Mouse (Mus musculus) heart, embryonic 10.5 days (tissue): Measurements from ENCODE around the gene Oat. TPM values are rescaled to one million over a fixed set of nuclear protein-coding genes. Genes with fewer than 3 reads are reported as not detected.

Experiments used
- DNase-seq: peaks from one replicate; pipeline ENCODE4 v3.0.0-alpha.2; 2017; ENCODE audit warnings: low spot score
- H3K27ac ChIP-seq: fragments of 300-500 bp; sonication (generic); 2 replicates; pipeline ENCODE4 v1.5.1; 2016; ENCODE audit warnings: mild to moderate bottlenecking
- H3K27me3 ChIP-seq: fragments of 300-500 bp; sonication (generic); 2 replicates; pipeline ENCODE4 v1.6.1; 2016; ENCODE audit warnings: mild to moderate bottlenecking; ENCODE audit not compliant: poor library complexity, insufficient read depth, severe bottlenecking
- H3K36me3 ChIP-seq: fragments of 300-500 bp; sonication (generic); 2 replicates; pipeline ENCODE4 v1.6.1; 2016; ENCODE audit warnings: mild to moderate bottlenecking, moderate library complexity
- H3K4me1 ChIP-seq: fragments of 300-500 bp; sonication (generic); 2 replicates; pipeline ENCODE4 v1.6.1; 2016; ENCODE audit warnings: mild to moderate bottlenecking
- H3K4me3 ChIP-seq: fragments of 300-500 bp; sonication (generic); 2 replicates; pipeline ENCODE4 v1.5.1; 2016; ENCODE audit warnings: mild to moderate bottlenecking, moderate library complexity
- H3K9me3 ChIP-seq: fragments of 300-500 bp; sonication (generic); 2 replicates; pipeline ENCODE4 v1.6.1; 2016; ENCODE audit warnings: mild to moderate bottlenecking, moderate library complexity
- WGBS: fragments of 180-500 bp; shearing (Covaris S2); methylation state at CpG from one replicate; pipeline ENCODE4 v1.1.7; 2016; 5-methylcytosine and 5-hydroxymethylcytosine counted together
- polyA plus RNA-seq: library from polyadenylated mRNA; unstranded; fragments of >200 nt; fragmentation: Nextera tagmentation; extraction: Ambion mirVana; gene quantifications from 2 replicates; pipeline ENCODE4 v1.2.1, GENCODE M21; 2016

The Oat gene
- polyA plus RNA-seq: 148 and 160 TPM in 2 replicates

- Histone ChIP-seq H3K27me3 (peaks cover 19% of the 10 kb centered on the region), H3K4me3 (peak within 1 kb of the TSS; percentile 91), H3K27ac (peak within 1 kb of the TSS; percentile 99), H3K9me3 (no peaks in the 10 kb centered on the region), H3K36me3 (no peaks in the 10 kb centered on the region), H3K4me1 (peaks cover 32% of the 10 kb centered on the region)
- DNase-seq: peak; percentile 99
- WGBS: under 1% methylated on average over 49 of the region's 49 CpGs
Measured at GRCm38 (mm10) chr7:132576116-132576650, at the start of gene Oat. Gene Oat (minus strand): TSS chr7:132576398.

- H3K27ac ChIP-seq: no peak overlapping the region
- WGBS: 82% methylated on average over 10 of the region's 10 CpGs
- no peak for DNase-seq
- H3K4me1 ChIP-seq: peaks cover 4% of the 10 kb centered on the region; the same call in 1 of the 2 replicates
- H3K36me3 ChIP-seq: no peaks in the 10 kb centered on the region
- no peaks in the 10 kb centered on the region for H3K27me3 ChIP-seq
- H3K4me3 ChIP-seq: no peak overlapping the region
- H3K9me3 ChIP-seq: no peaks in the 10 kb centered on the region
Measured at GRCm38 (mm10) chr7:132624161-132624560, 48.0 kb upstream of the Oat start.

GRCm38 (mm10) chr7:132619975-132620918, 44.0 kb upstream of the Oat start:
- 86% methylated on average over 15 of the region's 15 CpGs for WGBS
- Histone ChIP-seq H3K4me1 (peaks cover 8% of the 10 kb centered on the region), H3K36me3 (no peaks in the 10 kb centered on the region), H3K27ac (no peak overlapping the region), H3K9me3 (no peaks in the 10 kb centered on the region), H3K27me3 (peaks cover 23% of the 10 kb centered on the region; the same call in 1 of the 2 replicates), H3K4me3 (no peak overlapping the region)
- no peak for DNase-seq

- DNase-seq: no peak
- peaks cover 14% of the 10 kb centered on the region for H3K4me1 ChIP-seq
- peaks cover 27% of the 10 kb centered on the region; the same call in 1 of the 2 replicates for H3K27me3 ChIP-seq
- no peaks in the 10 kb centered on the region for H3K9me3 ChIP-seq
- WGBS: 88% methylated on average over 8 of the region's 8 CpGs
- H3K27ac ChIP-seq: no peak overlapping the region
- no peaks in the 10 kb centered on the region for H3K36me3 ChIP-seq
- no peak overlapping the region for H3K4me3 ChIP-seq
Measured at GRCm38 (mm10) chr7:132619549-132619948, 43.4 kb upstream of the Oat start.

GRCm38 (mm10) chr7:132617021-132617564, 40.9 kb upstream of the Oat start:
- no peak for DNase-seq
- Histone ChIP-seq H3K9me3 (no peaks in the 10 kb centered on the region), H3K27me3 (peaks cover 27% of the 10 kb centered on the region; the same call in 1 of the 2 replicates), H3K4me1 (peaks cover 10% of the 10 kb centered on the region), H3K36me3 (no peaks in the 10 kb centered on the region), H3K27ac (no peak overlapping the region), H3K4me3 (no peak overlapping the region)
- 84% methylated on average over 5 of the region's 5 CpGs for WGBS

- no peaks in the 10 kb centered on the region for H3K9me3 ChIP-seq
- H3K36me3 ChIP-seq: no peaks in the 10 kb centered on the region
- H3K4me1 ChIP-seq: peaks cover 10% of the 10 kb centered on the region
- H3K27me3 ChIP-seq: peaks cover 27% of the 10 kb centered on the region; the same call in 1 of the 2 replicates
- DNase-seq: no peak
- H3K27ac ChIP-seq: no peak overlapping the region
- 39% methylated on average over 6 of the region's 6 CpGs for WGBS
- no peak overlapping the region for H3K4me3 ChIP-seq
Measured at GRCm38 (mm10) chr7:132616391-132616790, 40.2 kb upstream of the Oat start.

- Histone ChIP-seq H3K36me3 (no peaks in the 10 kb centered on the region), H3K9me3 (no peaks in the 10 kb centered on the region), H3K27ac (no peak overlapping the region; the same call in 1 of the 2 replicates), H3K4me3 (no peak overlapping the region), H3K4me1 (peaks cover 15% of the 10 kb centered on the region), H3K27me3 (peaks cover 27% of the 10 kb centered on the region; the same call in 1 of the 2 replicates)
- WGBS: 16% methylated on average over 3 of the region's 3 CpGs
- DNase-seq: no peak
Measured at GRCm38 (mm10) chr7:132615346-132615745, 39.1 kb upstream of the Oat start.

- peaks cover 19% of the 10 kb centered on the region for H3K4me1 ChIP-seq
- WGBS: 97% methylated on average over 8 of the region's 8 CpGs
- H3K9me3 ChIP-seq: no peaks in the 10 kb centered on the region
- no peaks in the 10 kb centered on the region for H3K36me3 ChIP-seq
- H3K4me3 ChIP-seq: no peak overlapping the region
- DNase-seq: no peak
- no peak overlapping the region for H3K27ac ChIP-seq
- peaks cover 26% of the 10 kb centered on the region for H3K27me3 ChIP-seq
Measured at GRCm38 (mm10) chr7:132611530-132611929, 35.3 kb upstream of the Oat start.

GRCm38 (mm10) chr7:132610468-132611318, 34.5 kb upstream of the Oat start, which contains the start of gene Lhpp:
Gene Lhpp (plus strand): TSS chr7:132610638.
- WGBS: 7% methylated on average over 44 of the region's 44 CpGs
- H3K27me3 ChIP-seq: peaks cover 25% of the 10 kb centered on the region

GRCm38 (mm10) chr7:132608316-132609020, 32.3 kb upstream of the Oat start:
- peaks cover 10% of the 10 kb centered on the region for H3K4me1 ChIP-seq
- H3K9me3 ChIP-seq: no peaks in the 10 kb centered on the region
- no peaks in the 10 kb centered on the region for H3K36me3 ChIP-seq
- DNase-seq: no peak
- H3K27ac ChIP-seq: no peak overlapping the region
- peaks cover 27% of the 10 kb centered on the region for H3K27me3 ChIP-seq
- no peak overlapping the region for H3K4me3 ChIP-seq
- WGBS: 88% methylated on average over 4 of the region's 4 CpGs

More at GRCm38 (mm10) chr7:132610468-132611318, 34.5 kb upstream of the Oat start, which contains the start of gene Lhpp:
- no peaks in the 10 kb centered on the region for H3K9me3 ChIP-seq
- peak within 1 kb of the TSS; percentile 82 for H3K27ac ChIP-seq
- H3K4me3 ChIP-seq: peak within 1 kb of the TSS; percentile 78
- DNase-seq: peak; percentile 92
- no peaks in the 10 kb centered on the region for H3K36me3 ChIP-seq
- peaks cover 19% of the 10 kb centered on the region for H3K4me1 ChIP-seq

GRCm38 (mm10) chr7:132605689-132606088, 29.5 kb upstream of the Oat start:
- Histone ChIP-seq H3K27ac (no peak overlapping the region), H3K9me3 (no peaks in the 10 kb centered on the region), H3K4me3 (no peak overlapping the region), H3K36me3 (no peaks in the 10 kb centered on the region), H3K27me3 (peaks cover 54% of the 10 kb centered on the region), H3K4me1 (peaks cover 8% of the 10 kb centered on the region)
- WGBS: 56% methylated on average over 5 of the region's 5 CpGs
- DNase-seq: no peak

- Histone ChIP-seq H3K4me1 (peaks cover 4% of the 10 kb centered on the region), H3K27ac (no peak overlapping the region), H3K36me3 (no peaks in the 10 kb centered on the region), H3K4me3 (no peak overlapping the region), H3K27me3 (peaks cover 63% of the 10 kb centered on the region), H3K9me3 (no peaks in the 10 kb centered on the region)
- DNase-seq: no peak
- 82% methylated on average over 4 of the region's 4 CpGs for WGBS
Measured at GRCm38 (mm10) chr7:132604720-132605119, 28.5 kb upstream of the Oat start.
